Mouse (Mus musculus): ENCODE measurements around the gene Asic4.

GRCm38 (mm10) chr1:75446656-75447055 is 3.6 kb upstream of the Asic4 start:
- TF ChIP-seq USF1 (IDR thresholded peaks at IDR 0.05; ENCODE audit: low read depth, low read length), result no peak
- no peak for TF ChIP-seq EP300 (IDR thresholded peaks at IDR 0.05; ENCODE audit: low read depth in 1 of 2, low read length in 2 of 2)
- no peak for TF ChIP-seq POLR2A (IDR thresholded peaks at IDR 0.05; ENCODE audit: control insufficient read depth in 1 of 2, insufficient read depth in 1 of 2, low read depth in 1 of 2, low read length in 2 of 2, poor library complexity in 1 of 2)
- TF ChIP-seq CTCF (IDR thresholded peaks at IDR 0.05 in 2 of 3, conservative IDR thresholded peaks at IDR 0.05 in 1 of 3; ENCODE audit: control insufficient read depth in 1 of 3, insufficient read depth in 1 of 3, low read depth in 2 of 3, low read length in 3 of 3, poor library complexity in 1 of 3, severe bottlenecking in 1 of 3), result no peak

Measured in MEL (cell line).